Mouse (Mus musculus) forebrain, embryonic 11.5 days (tissue): ENCODE results near the gene Cela1. TPM values are rescaled to one million over a fixed set of nuclear protein-coding genes. Genes with fewer than 3 reads are reported as not detected.

Experiments used
- ATAC-seq: fragments of 200-750 bp; cut with Nextera tagmentation; replicated peaks from 2 replicates; pipeline ENCODE4 v1.8.0; 2017; ENCODE audit warnings: moderate TSS enrichment; ENCODE audit not compliant: low FRiP score
- DNase-seq: peaks from one replicate; pipeline ENCODE4 v3.0.0-alpha.2; 2017; ENCODE audit warnings: low spot score
- H3K27ac ChIP-seq: fragments of 300-500 bp; sonication (generic); 2 replicates; pipeline ENCODE4 v1.5.1; 2014; ENCODE audit warnings: low read depth, low read length
- H3K27me3 ChIP-seq: fragments of 300-500 bp; sonication (generic); 2 replicates; pipeline ENCODE4 v1.6.1; 2014; ENCODE audit warnings: mild to moderate bottlenecking, low read length, mixed read lengths; ENCODE audit not compliant: control insufficient read depth, insufficient read depth
- H3K36me3 ChIP-seq: fragments of 300-500 bp; sonication (generic); 2 replicates; pipeline ENCODE4 v1.6.1; 2014; ENCODE audit warnings: mild to moderate bottlenecking, low read length, moderate library complexity, mixed read lengths; ENCODE audit not compliant: control insufficient read depth, insufficient read depth
- H3K4me1 ChIP-seq: fragments of 300-500 bp; sonication (generic); replicated peaks from 2 replicates; pipeline ENCODE4 v1.6.1; 2014; ENCODE audit warnings: low read length, mixed read lengths; ENCODE audit not compliant: control insufficient read depth, insufficient read depth
- H3K4me2 ChIP-seq: fragments of 300-500 bp; sonication (generic); 2 replicates; pipeline ENCODE4 v1.6.1; 2014; ENCODE audit warnings: low read depth, mild to moderate bottlenecking, low read length, moderate library complexity, mixed read lengths; ENCODE audit not compliant: severe bottlenecking
- H3K4me3 ChIP-seq: fragments of 300-500 bp; sonication (generic); 2 replicates; pipeline ENCODE4 v1.5.1; 2014; ENCODE audit warnings: low read depth, low read length
- H3K9ac ChIP-seq: fragments of 300-500 bp; sonication (generic); 2 replicates; pipeline ENCODE4 v1.6.1; 2014; ENCODE audit warnings: low read length
- H3K9me3 ChIP-seq: fragments of 300-500 bp; sonication (generic); 2 replicates; pipeline ENCODE4 v1.6.1; 2016; ENCODE audit warnings: low read length, mixed read lengths; ENCODE audit not compliant: control insufficient read depth
- whole genome bisulfite sequencing: fragments of 180-500 bp; shearing (Covaris S2); extraction: QIAGEN DNeasy Blood & Tissue Kit; methylation state at CpG from one replicate; pipeline ENCODE4 v1.1.7; 2014; 5-methylcytosine and 5-hydroxymethylcytosine counted together
- polyA plus RNA-seq: library from polyadenylated mRNA; unstranded; fragments of >200 nt; fragmentation: Nextera tagmentation; extraction: Ambion mirVana; gene quantifications from 2 replicates; pipeline ENCODE4 v1.2.1, GENCODE M21; 2014

The Cela1 gene
- polyA plus RNA-seq, 1 experiment from 2014 or later: 1.1 TPM

GRCm38 (mm10) chr15:100666219-100666696, 21.5 kb downstream of the Cela1 start:
- 12% methylated on average over 7 of the region's 7 CpGs for WGBS
- Histone ChIP-seq H3K36me3 (no peaks in the 10 kb centered on the region), H3K27ac (no peak overlapping the region), H3K4me1 (no peaks in the 10 kb centered on the region; the same call in 1 of the 2 replicates), H3K4me2 (no peak overlapping the region), H3K27me3 (no peaks in the 10 kb centered on the region), H3K9me3 (no peaks in the 10 kb centered on the region), H3K9ac (no peak overlapping the region), H3K4me3 (no peak overlapping the region)
- no peak for DNase-seq
- ATAC-seq: no peak

GRCm38 (mm10) chr15:100665411-100666218, 22.1 kb downstream of the Cela1 start:
- 41% methylated on average over 9 of the region's 9 CpGs for WGBS

GRCm38 (mm10) chr15:100664813-100665274, 22.9 kb downstream of the Cela1 start:
- WGBS: 88% methylated on average over 9 of the region's 9 CpGs
- no peak overlapping the region for H3K4me3 ChIP-seq
- ATAC-seq: no peak
- DNase-seq: no peak
- H3K27ac ChIP-seq: no peak overlapping the region
- no peak overlapping the region for H3K9ac ChIP-seq
- no peak overlapping the region for H3K4me2 ChIP-seq
- no peaks in the 10 kb centered on the region; the same call in 1 of the 2 replicates for H3K4me1 ChIP-seq
- no peaks in the 10 kb centered on the region for H3K9me3 ChIP-seq
- H3K36me3 ChIP-seq: no peaks in the 10 kb centered on the region
- no peaks in the 10 kb centered on the region for H3K27me3 ChIP-seq

More at GRCm38 (mm10) chr15:100665411-100666218, 22.1 kb downstream of the Cela1 start:
- Histone ChIP-seq H3K27me3 (no peaks in the 10 kb centered on the region), H3K4me3 (no peak overlapping the region), H3K27ac (no peak overlapping the region), H3K9ac (no peak overlapping the region), H3K4me1 (no peaks in the 10 kb centered on the region; the same call in 1 of the 2 replicates), H3K4me2 (no peak overlapping the region), H3K36me3 (no peaks in the 10 kb centered on the region), H3K9me3 (no peaks in the 10 kb centered on the region)
- no peak for DNase-seq
- ATAC-seq: no peak

GRCm38 (mm10) chr15:100660805-100661204, 26.9 kb downstream of the Cela1 start:
- Histone ChIP-seq H3K4me3 (no peak overlapping the region), H3K27me3 (no peaks in the 10 kb centered on the region), H3K9me3 (no peaks in the 10 kb centered on the region), H3K27ac (no peak overlapping the region), H3K9ac (no peak overlapping the region), H3K4me2 (no peak overlapping the region), H3K36me3 (no peaks in the 10 kb centered on the region), H3K4me1 (no peaks in the 10 kb centered on the region; the same call in 1 of the 2 replicates)
- DNase-seq (no peak), ATAC-seq (no peak)
- WGBS: 90% methylated on average over 5 of the region's 5 CpGs

- DNase-seq: no peak
- H3K4me1 ChIP-seq: no peaks in the 10 kb centered on the region
- H3K36me3 ChIP-seq: no peaks in the 10 kb centered on the region
- no peak for ATAC-seq
- H3K9ac ChIP-seq: no peak overlapping the region
- WGBS: 88% methylated on average over 9 of the region's 9 CpGs
- H3K4me2 ChIP-seq: no peak overlapping the region
- H3K27me3 ChIP-seq: no peaks in the 10 kb centered on the region
- no peak overlapping the region for H3K27ac ChIP-seq
- no peak overlapping the region for H3K4me3 ChIP-seq
- no peaks in the 10 kb centered on the region for H3K9me3 ChIP-seq
These were observed 27.4 kb downstream of the Cela1 start for GRCm38 (mm10) chr15:100660306-100660705.

- H3K4me1 ChIP-seq: no peaks in the 10 kb centered on the region
- WGBS: 83% methylated on average over 5 of the region's 5 CpGs
- DNase-seq: no peak
- no peaks in the 10 kb centered on the region for H3K9me3 ChIP-seq
- no peak overlapping the region for H3K4me3 ChIP-seq
- no peak overlapping the region for H3K9ac ChIP-seq
- no peaks in the 10 kb centered on the region for H3K27me3 ChIP-seq
- H3K4me2 ChIP-seq: no peak overlapping the region
- no peak for ATAC-seq
- H3K27ac ChIP-seq: no peak overlapping the region
- no peaks in the 10 kb centered on the region for H3K36me3 ChIP-seq
These were observed 32.5 kb downstream of the Cela1 start for GRCm38 (mm10) chr15:100655201-100655600.

- H3K9me3 ChIP-seq: no peaks in the 10 kb centered on the region
- H3K27me3 ChIP-seq: no peaks in the 10 kb centered on the region
- WGBS: 83% methylated on average over 1 of the region's 1 CpGs
- no peaks in the 10 kb centered on the region for H3K36me3 ChIP-seq
- H3K4me2 ChIP-seq: no peak overlapping the region
- no peak overlapping the region for H3K27ac ChIP-seq
- no peak for ATAC-seq
- H3K4me1 ChIP-seq: no peaks in the 10 kb centered on the region
- H3K9ac ChIP-seq: no peak overlapping the region
- no peak for DNase-seq
- no peak overlapping the region for H3K4me3 ChIP-seq
These were observed 33.5 kb downstream of the Cela1 start for GRCm38 (mm10) chr15:100654271-100654670.

- no peak for DNase-seq
- Histone ChIP-seq H3K27ac (no peak overlapping the region), H3K36me3 (no peaks in the 10 kb centered on the region), H3K9ac (no peak overlapping the region), H3K4me3 (no peak overlapping the region), H3K4me2 (no peak overlapping the region), H3K9me3 (no peaks in the 10 kb centered on the region), H3K27me3 (no peaks in the 10 kb centered on the region), H3K4me1 (no peaks in the 10 kb centered on the region)
- no peak for ATAC-seq
- WGBS: 91% methylated on average over 9 of the region's 9 CpGs
These were observed 36.1 kb downstream of the Cela1 start for GRCm38 (mm10) chr15:100651610-100652009.

- Histone ChIP-seq H3K4me3 (no peak overlapping the region), H3K9ac (no peak overlapping the region), H3K27me3 (no peaks in the 10 kb centered on the region), H3K36me3 (no peaks in the 10 kb centered on the region), H3K4me2 (no peak overlapping the region), H3K27ac (no peak overlapping the region), H3K9me3 (no peaks in the 10 kb centered on the region), H3K4me1 (no peaks in the 10 kb centered on the region)
- ATAC-seq (no peak), DNase-seq (no peak)
- 84% methylated on average over 10 of the region's 10 CpGs for WGBS
These were observed 37.6 kb downstream of the Cela1 start for GRCm38 (mm10) chr15:100650111-100650510.
